Mouse (Mus musculus) heart, adult 2 months (tissue): Measurements from ENCODE around the gene Rpap2.

ENCODE experiments used
- CTCF ChIP-seq: fragments of 200-600 bp; IDR thresholded peaks from 2 replicates; pipeline ENCODE4 v1.8.1; 2022; ENCODE audit warnings: antibody characterized with exemption, mild to moderate bottlenecking, moderate library complexity
- POLR2A ChIP-seq: fragments of 200-500 bp; IDR thresholded peaks from 2 replicates; pipeline ENCODE4 v1.6.1; 2011; ENCODE audit warnings: mild to moderate bottlenecking, low read depth, low read length, control low read depth; ENCODE audit not compliant: insufficient read depth

DNA sequence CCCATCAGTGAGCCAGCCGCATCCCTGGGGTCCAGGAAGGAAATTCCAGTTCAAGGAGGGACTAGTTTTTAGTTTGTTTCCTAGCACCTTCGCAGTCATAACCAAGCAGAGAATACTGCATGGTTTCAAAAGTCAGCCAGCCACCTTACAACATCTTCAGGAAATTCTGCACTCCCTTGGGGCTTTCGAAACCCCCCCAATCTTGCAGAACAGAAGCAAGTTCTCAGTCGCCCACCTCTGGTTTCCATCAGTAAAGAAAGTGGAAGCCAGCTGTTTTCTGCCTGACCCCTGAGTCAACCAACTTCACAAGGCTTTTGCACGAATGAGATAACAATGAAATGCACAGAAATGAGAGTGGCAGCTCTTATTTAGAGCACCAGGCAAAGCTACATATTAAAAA lies 81.2 kb downstream of the Rpap2 start:
- TF ChIP-seq POLR2A (no peak), CTCF (no peak)
